Mouse (Mus musculus) urinary bladder, adult 2 months (tissue): ENCODE results near the gene Rcn1. TPM values are rescaled to one million over a fixed set of nuclear protein-coding genes. Genes with fewer than 3 reads are reported as not detected.
A peak's percentile ranks its signal among the peaks of the same experiment; 100 is the strongest.

Source experiments
- DNase-seq: peaks from one replicate; pipeline ENCODE4 v3.0.0; 2022; ENCODE audit warnings: low spot score
- polyA plus RNA-seq: library from polyadenylated mRNA; depleted of rRNA; stranded (reverse); fragments of >200 nt; gene quantifications from 2 replicates; pipeline ENCODE4 v1.2.3, GENCODE M21; 2012; rRNA removed

Gene Rcn1
- 88.3 and 93.4 TPM in 2 replicates for polyA plus RNA-seq

DNA sequence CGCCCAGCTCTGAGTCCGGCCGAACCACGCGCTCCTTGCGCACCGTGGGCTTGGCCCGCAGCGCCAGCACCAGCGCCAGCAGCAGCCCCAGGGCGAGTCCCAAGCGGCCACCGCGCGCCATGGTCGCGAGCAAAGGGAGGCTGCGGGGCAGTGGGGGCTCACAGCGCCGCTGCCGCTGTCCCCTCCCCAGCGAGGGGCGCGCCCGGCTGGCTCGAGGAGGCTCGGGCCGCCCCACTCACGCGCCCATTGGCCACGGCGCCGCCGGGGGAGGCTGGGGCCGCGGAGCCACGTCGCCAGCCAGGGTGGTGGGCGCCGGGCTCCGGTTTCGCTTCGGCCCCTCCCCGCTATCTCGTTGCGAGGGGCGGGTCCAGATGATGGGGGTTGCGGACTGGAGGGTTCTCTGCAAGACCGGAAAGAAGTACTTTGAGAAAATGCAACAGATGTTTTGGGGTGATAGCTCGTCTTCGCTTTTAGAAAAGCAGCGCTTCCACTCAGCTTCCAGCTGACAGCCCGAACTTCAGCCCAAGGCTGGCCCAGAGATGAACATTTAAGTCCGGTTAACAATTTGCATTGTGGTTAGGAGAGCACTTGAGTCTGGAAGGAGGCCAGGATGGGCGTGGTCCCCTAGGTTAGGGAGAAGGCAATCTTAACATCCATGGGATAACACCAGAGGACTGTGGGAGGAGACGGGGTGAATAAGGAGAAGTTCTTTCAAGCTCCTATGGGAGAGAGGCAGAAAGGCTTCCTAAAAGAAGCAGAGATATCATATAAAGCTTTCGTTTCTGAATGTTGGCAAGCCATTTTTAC lies at the start of gene Rcn1:
Gene Rcn1 (minus strand): TSS at position 235 of the 807 bp plus-strand sequence.
- peak; percentile 61 for DNase-seq

DNA sequence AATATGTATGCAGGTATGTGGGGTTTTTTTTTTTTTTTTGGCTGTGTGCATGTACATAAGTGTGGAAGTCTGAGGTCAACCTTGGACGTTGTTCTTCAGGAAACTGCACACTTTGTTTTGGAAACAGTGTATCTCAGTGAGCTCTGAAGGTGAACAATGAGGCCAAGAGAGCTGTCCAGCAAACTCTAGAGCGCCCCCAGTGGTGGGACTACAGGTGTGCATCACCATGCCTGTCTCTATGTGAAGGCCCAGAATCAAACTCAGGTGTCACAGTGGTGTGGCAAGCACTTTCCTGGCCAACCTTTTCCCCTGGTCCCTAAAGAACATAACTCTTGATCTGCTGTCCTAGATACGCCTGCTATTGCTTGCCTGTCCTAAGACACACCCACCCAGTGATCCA lies 45.0 kb upstream of the Rcn1 start:
- DNase-seq, result no peak

DNA sequence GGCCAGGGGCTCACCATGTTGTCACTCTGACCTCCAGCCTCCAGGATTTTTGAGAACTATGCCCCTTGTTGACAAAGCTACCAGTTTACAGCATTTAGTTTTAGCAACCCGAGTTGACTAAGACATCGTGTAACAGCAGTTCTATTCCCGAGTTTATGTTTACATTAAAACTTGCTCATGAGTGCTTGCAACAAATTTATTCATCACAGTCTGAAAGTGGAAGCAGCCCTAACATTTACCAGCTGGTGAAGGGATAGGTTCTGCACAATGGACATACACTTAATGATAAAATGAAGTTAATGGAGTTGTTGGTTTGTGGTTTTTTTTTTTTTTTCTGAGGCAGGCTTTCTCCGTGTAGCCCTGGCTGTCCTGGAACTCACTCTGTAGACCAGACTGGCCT lies 39.9 kb upstream of the Rcn1 start:
- DNase-seq, result no peak

GRCm38 (mm10) chr2:105438525-105438924 lies 39.4 kb upstream of the Rcn1 start:
- no peak for DNase-seq

DNA sequence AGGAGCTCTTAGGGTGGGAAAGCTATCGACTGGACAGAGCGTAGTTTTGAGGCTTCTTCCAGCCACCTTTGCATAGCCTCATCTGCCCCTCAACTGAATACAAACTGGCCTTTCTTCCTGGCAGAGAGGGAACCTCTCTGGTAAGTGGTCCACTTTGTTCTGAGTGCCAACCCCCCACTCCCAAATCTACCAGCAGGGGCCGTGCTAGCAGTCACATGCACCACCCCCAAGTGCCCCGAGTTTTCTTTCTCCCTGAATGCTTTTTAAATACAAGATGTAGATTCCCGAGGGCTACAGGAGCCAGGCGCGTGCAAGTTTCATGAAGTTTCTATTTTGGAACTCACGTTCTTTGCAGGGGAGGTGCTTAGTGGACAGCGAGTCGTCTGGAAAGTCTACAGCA lies 33.8 kb upstream of the Rcn1 start:
- DNase-seq, result no peak

GRCm38 (mm10) chr2:105430373-105430772 lies 31.3 kb upstream of the Rcn1 start:
- no peak for DNase-seq

GRCm38 (mm10) chr2:105429899-105430298 lies 30.8 kb upstream of the Rcn1 start:
- no peak for DNase-seq

DNA sequence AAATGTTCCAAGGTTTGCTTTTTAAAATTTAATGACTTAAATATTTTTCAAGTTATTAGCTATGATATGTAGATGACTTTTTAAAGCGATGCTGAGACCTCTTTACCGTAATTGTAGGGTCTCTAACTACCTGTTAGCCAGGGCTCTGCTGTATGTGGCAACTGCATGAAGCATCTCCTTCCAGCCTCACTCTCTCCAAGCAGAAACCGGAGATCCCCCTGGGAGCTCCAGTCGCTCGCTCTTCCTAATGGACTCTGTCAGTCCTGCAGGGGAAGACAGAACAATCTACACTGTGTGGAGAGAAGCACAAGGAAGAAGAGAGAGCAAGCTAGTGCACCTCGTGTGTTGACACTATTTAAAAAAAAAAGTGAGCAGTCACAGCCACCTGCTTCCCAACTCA lies 29.3 kb upstream of the Rcn1 start:
- no peak for DNase-seq

- peak; percentile 43 for DNase-seq
These were observed 28.9 kb upstream of the Rcn1 start for GRCm38 (mm10) chr2:105428029-105428428.

DNA sequence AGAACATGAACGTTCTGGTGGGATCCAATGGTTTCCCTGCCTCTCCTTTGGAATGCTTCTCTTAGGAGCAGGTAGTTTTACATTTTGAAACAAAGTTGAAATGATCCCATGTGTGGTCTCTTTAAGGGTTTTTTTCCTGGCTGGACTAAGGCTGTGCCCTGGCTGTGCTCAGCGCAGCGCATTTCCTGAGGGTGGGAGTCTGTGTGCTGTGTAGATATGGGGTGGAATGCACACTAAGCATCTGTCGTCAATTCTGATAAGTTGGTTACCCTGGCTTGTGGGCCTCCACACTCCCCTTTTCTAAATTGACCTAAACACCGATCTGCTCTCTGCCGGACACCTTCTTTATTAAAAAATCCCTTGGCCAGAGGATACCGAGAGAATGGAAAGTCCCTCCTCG lies 28.3 kb upstream of the Rcn1 start:
- no peak for DNase-seq

DNA sequence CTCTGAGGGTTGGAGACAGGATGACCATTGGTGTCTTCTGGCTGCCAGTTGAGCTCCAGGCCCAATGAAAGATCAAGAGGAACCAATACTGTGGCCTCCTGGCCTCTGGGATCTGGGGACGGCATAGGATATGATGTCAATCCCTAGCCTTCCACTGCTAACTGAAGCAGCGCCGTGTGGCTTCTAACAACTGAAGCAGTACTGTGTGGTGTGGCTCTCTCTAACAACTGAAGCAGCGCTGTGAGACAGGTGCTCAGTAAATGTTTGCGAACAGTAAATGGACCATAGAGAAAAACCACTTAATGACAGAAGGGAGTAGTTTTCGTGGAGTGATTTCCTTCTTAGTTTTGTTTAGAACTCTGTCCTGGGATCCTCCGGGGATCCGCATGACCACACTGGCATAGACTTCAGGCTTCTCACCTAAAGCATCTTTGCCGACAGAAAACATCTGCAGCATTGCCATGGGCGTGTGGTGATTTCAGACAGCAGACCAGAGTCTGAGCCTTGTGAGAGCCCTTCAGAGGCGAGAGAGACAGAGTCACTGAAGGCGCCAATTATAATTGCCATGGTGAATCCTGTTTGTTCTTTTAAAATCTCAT lies 19.6 kb upstream of the Rcn1 start:
- no peak for DNase-seq

- no peak for DNase-seq
These were observed 18.5 kb upstream of the Rcn1 start for GRCm38 (mm10) chr2:105417663-105418062.

GRCm38 (mm10) chr2:105416660-105417348 lies 17.7 kb upstream of the Rcn1 start:
- no peak for DNase-seq

GRCm38 (mm10) chr2:105416046-105416659 lies 17.0 kb upstream of the Rcn1 start:
- no peak for DNase-seq

DNA sequence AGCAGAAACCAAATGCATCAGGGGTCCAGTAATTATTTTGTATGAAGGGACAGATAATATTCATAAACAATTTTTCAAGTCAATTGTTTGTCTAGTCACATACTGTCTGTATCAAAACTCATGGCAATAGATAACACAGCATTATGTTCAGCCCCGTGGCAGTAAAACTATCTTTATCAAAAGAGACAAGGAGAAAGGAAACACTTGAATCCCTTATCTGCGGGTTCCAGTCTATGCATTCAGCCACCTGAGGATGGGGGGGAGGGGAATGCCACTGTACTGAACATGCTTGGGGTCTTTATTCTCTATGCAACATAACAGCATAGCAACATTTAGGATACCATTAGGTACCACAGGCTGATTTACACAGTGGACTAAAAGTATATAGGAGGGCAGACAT lies 15.2 kb upstream of the Rcn1 start:
- DNase-seq, result no peak

DNA sequence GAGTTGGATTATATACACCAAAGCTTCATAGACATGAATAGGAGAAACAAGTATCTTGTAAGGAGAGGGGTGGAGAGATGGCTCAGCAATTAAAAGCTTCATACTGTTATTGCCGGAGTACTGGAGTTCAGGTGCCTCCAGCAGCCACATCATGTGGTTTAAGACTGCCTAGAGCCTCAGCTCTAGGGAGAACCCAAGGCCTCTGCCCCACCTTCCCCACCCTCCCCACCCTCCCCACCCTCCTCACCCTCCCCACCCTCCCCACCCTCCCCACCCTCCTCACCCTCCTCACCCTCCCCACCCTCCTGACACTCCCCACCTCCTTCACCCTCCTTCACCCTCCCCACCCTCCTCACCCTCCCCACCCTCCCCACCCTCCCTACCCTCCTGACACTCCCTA lies 10.1 kb upstream of the Rcn1 start:
- DNase-seq, result no peak

- no peak for DNase-seq
These were observed 9.4 kb upstream of the Rcn1 start for GRCm38 (mm10) chr2:105408511-105408910.

DNA sequence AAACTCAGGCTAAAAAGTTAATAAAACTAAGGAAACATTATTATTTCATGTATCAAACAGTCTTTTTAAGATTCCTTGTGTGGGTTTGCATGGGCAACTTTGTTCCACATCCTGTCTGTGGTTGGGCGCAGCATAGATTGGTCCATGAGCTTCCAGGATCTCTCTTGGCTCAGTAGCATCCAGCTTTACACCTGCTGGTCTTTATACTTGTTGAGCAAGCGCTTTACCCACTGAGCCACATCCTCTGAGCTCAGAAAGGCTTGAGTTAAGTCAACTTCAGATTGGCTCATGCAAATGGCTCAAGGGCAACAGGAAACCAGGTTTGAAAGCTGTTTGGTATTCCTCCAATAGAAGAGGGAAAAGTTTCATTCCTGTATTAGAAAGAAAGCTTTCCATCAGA lies 3.1 kb upstream of the Rcn1 start:
- DNase-seq, result no peak

GRCm38 (mm10) chr2:105400558-105400957 lies 1.4 kb upstream of the Rcn1 start:
- DNase-seq, result no peak

DNA sequence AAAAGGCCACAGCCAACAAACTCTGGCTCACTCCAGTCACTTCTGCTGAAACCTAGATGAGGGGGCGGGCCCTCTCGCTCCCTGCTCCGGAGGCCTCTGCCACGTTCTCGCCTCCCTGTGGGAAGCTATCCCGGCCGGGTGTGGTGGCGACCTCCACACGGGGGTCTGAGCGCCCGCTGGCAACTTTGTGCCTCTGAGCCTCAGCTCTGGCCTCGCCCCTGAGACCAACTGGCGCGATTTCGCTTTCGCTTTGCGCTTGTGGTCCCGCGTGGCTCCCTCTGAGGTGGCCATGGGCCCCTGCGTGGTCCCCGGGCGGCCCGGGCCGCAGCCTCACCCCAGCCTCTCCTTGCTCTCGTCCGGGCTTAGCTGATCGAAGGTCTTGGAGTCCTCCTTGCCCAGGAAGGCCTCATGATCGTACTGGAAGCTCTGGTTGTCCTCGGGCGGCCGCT lies 459 bp downstream of the Rcn1 start:
- peak; percentile 55 for DNase-seq

DNA sequence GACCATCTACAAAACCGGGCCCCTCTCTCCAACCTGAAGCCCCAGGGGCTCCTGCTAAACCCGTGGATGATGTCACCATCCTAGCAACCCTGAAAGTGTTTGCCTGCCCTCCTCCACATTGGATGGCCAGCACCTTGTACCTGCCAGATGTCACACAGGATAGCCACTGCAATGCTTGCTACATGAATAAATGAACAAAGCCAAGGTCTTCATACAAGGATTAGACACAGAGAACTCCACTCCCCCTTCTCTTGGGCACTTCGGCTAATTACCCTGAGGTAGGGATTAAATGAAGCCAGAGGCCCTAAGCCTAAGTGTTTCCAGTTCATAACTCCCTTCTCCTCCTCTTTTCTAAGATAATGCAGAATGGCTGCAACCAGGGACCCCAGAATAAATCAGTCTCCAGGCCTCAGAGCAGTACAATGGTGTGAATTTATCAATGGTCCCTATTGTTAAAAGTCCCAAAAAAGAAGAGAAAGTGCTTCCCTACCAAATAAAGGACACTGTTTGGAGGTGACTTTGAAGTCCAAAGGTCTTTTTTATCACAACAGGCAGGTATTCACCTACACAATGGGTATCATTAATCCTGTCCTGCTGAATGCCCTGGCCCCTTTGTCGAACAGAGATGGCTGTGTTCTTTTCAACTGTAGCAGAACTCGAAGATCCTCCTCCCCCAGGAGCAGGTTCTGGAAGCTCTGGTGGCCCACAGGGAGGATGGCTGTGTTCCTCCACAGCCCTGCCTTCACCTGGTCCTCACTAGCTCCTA lies 1.5 kb downstream of the Rcn1 start:
- DNase-seq, result no peak

DNA sequence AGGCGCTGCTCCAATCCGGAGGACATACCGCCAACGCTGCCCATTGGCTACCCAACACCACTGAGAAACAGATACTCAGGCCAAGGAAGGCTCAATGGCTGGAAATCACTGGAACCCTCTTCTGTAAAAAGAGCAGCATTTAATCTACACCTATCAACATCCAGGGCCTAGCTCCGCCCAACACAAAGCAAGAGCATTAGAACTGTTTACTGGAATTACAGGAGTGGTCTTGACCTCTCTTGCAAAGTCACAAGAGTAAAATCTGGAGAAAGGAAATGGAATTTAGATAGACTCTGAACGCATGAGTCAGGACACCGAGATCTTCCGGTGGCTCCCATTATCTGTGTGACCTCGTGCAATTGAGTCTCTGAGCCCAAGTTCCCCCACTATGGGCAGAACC lies 3.1 kb downstream of the Rcn1 start:
- no peak for DNase-seq
